Mouse (Mus musculus) mammary gland, adult 2 months (tissue): Measurements from ENCODE around the gene Lsm4. TPM values are rescaled to one million over a fixed set of nuclear protein-coding genes. Genes with fewer than 3 reads are reported as not detected.

Source experiments
- polyA plus RNA-seq: library from polyadenylated mRNA; depleted of rRNA; stranded (reverse); fragments of >200 nt; gene quantifications from 2 replicates; pipeline ENCODE4 v1.2.3, GENCODE M21; 2012; ENCODE audit warnings: low replicate concordance; rRNA removed

The Lsm4 gene
- polyA plus RNA-seq = 62.1 and 102 TPM in 2 replicates

DNA sequence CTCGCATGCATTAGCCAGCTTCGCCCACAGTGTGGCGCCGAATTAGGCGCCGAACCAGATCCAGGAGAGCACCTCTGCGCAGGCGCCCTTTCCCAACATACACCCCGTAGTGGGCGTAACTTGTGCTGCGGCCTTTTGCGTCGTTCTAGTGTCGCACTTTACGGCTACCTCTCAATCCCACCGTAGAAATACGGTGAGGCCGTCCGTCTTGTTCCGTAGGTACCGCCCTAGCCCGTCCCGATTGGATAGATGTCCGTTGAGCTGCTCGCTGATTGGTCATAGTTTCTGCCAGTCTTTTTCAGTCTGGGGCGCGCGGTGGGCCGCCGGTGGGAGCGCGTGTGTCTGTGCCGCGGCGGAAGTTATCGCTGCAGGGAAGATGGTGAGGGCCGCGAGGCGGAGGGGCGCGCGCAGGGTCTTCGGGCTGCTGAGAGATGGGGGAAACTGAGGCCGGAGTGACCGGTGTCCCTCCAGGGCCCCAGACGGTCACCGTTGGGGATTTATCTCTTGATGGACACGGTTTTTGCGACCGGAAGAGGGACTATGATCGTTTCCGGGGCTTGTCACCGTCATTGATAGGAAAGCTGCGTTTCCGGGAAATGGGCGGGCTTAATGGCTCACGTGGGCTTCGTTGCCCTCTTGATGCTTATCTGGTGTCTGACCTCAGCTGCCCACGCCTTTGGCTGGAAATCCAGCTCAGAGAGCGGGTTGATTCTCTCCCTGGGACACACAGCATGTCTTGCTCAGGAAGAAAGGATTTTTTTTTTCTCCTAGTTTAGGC lies at the start of gene Lsm4:
Lsm4 (plus strand) TSS at position 170 of the 778 bp plus-strand sequence.

GRCm38 (mm10) chr8:70632346-70632892 lies 40.6 kb upstream of the Lsm4 start, which contains the start of gene Gdf15:
Gene Gdf15, minus strand, starts transcription at chr8:70632456.

GRCm38 (mm10) chr8:70660273-70660725 lies 12.7 kb upstream of the Lsm4 start, which contains the start of gene Pgpep1:
Gene Pgpep1, minus strand, starts transcription at chr8:70660388.

GRCm38 (mm10) chr8:70698310-70699109 lies 25.5 kb downstream of the Lsm4 start, which contains the start of gene Jund:
Gene Jund, plus strand, starts transcription at chr8:70698949.

DNA sequence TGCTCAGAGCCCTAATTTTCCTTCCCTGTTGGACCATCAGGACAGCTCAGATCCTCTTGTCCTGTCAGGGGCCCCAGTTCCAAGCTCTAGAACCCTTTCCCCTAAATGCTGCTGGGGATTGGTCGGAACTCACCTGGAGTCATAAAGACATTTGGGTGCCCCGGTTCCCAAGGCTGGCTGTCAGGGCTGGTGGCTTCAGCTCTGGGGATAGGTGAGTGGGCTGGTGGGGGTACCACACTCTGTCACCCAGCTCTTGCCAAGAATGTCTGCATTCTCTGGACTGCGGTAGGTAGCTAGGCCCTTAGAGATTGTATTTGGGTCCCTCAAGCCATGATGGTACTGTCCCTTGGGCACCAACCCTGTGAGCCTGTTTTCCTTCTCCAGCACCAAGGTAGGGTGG lies 30.2 kb downstream of the Lsm4 start, which contains the start of gene Iqcn:
Iqcn (plus strand) TSS at position 171 of the 400 bp plus-strand sequence.

GRCm38 (mm10) chr8:70718297-70718696 lies 45.2 kb downstream of the Lsm4 start, which contains the start of gene Gm3336:
Gene Gm3336, plus strand, starts transcription at chr8:70718543.

DNA sequence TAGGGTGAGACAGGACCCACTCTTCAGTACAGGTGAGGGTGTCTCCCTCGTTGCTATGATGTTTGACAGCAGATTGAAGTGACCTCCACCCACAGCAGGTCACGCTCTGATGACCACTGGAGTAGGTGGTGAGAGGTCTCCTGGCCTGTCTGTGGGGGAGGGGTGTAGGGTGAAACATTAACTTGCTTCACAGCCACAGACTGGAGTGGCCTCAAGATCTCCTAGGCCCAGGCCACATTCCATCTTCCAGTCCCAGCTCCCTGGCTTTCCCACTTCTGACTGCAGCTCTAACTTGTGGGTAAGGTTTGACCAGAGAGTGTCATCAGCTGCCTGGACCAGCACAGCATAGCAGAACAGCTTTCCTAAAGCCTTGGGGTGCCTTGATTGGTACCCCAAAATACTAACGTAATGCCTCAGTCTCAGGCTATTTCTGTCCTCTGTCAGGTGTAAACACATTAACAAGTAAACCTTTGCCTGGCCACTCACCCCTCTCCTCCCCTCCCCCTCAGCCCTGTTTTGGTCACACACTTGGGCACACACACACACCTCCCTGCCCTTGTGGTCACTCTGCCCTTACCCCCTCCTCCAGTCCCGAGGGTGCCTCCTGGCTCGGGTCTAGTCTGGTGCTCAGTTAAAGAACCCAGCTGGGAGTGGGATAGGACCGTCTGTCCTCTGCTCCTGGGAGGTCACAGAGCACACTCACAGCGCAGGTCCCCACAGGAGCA lies 50.6 kb downstream of the Lsm4 start, which contains the start of gene Pde4c:
Pde4c (plus strand) TSS at position 235 of the 725 bp plus-strand sequence.

Other genes starting within 250 kb of the Lsm4 start
- 22.9 and 36.9 TPM in 2 replicates for gene Crtc1, start 233.7 kb upstream of the Lsm4 start, polyA plus RNA-seq
- gene Klhl26, start 196.3 kb upstream of the Lsm4 start, polyA plus RNA-seq = 53.4 and 80.6 TPM in 2 replicates
- gene Tmem59l, start 185.9 kb upstream of the Lsm4 start, polyA plus RNA-seq = 0.42 and 0.50 TPM in 2 replicates
- 5.2 and 5.7 TPM in 2 replicates for gene Crlf1, start 180.1 kb upstream of the Lsm4 start, polyA plus RNA-seq
- 240 and 366 TPM in 2 replicates for gene Rex1bd, start 166.5 kb upstream of the Lsm4 start, polyA plus RNA-seq
- gene Uba52, start 162.4 kb upstream of the Lsm4 start, polyA plus RNA-seq = 371 and 768 TPM in 2 replicates
- 331 and 487 TPM in 2 replicates for gene Fkbp8, start 145.5 kb upstream of the Lsm4 start, polyA plus RNA-seq
- 82.7 and 119 TPM in 2 replicates for gene Kxd1, start 145.3 kb upstream of the Lsm4 start, polyA plus RNA-seq
- gene Ell, start 133.8 kb upstream of the Lsm4 start, polyA plus RNA-seq = 29.0 and 40.3 TPM in 2 replicates
- gene Isyna1, start 78.9 kb upstream of the Lsm4 start, polyA plus RNA-seq = 107 and 194 TPM in 2 replicates
- gene Ssbp4, start 64.4 kb upstream of the Lsm4 start, polyA plus RNA-seq = 143 and 413 TPM in 2 replicates
- gene Lrrc25, start 57.1 kb upstream of the Lsm4 start, polyA plus RNA-seq = 23.8 and 34.0 TPM in 2 replicates
- 1.3 and 4.8 TPM in 2 replicates for gene Gdf15, start 40.8 kb upstream of the Lsm4 start, polyA plus RNA-seq
- 36.5 and 50.6 TPM in 2 replicates for gene Pgpep1, start 12.9 kb upstream of the Lsm4 start, polyA plus RNA-seq
- gene Jund, start 25.7 kb downstream of the Lsm4 start, polyA plus RNA-seq = 185 and 938 TPM in 2 replicates
- gene Iqcn, start 30.2 kb downstream of the Lsm4 start, polyA plus RNA-seq = 0.03 and 0.04 TPM in 2 replicates
- gene Gm3336, start 45.3 kb downstream of the Lsm4 start, polyA plus RNA-seq = 0.20 and 0.50 TPM in 2 replicates
- gene Pde4c, start 50.5 kb downstream of the Lsm4 start, polyA plus RNA-seq = 5.5 and 6.5 TPM in 2 replicates
- gene Rab3a, start 81.4 kb downstream of the Lsm4 start, polyA plus RNA-seq = 32.7 and 43.5 TPM in 2 replicates
- 69.3 and 175 TPM in 2 replicates for gene Mpv17l2, start 87.7 kb downstream of the Lsm4 start, polyA plus RNA-seq
- 149 and 256 TPM in 2 replicates for gene Pik3r2, start 103.5 kb downstream of the Lsm4 start, polyA plus RNA-seq
- 90.3 and 270 TPM in 2 replicates for gene Mast3, start 131.8 kb downstream of the Lsm4 start, polyA plus RNA-seq
- 2.4 and 4.3 TPM in 2 replicates for gene Il12rb1, start 135.2 kb downstream of the Lsm4 start, polyA plus RNA-seq
- gene Arrdc2, start 166.5 kb downstream of the Lsm4 start, polyA plus RNA-seq = 47.5 and 97.3 TPM in 2 replicates
- gene Kcnn1, start 190.0 kb downstream of the Lsm4 start, polyA plus RNA-seq = 12.7 and 19.0 TPM in 2 replicates
- gene Ccdc124, start 200.7 kb downstream of the Lsm4 start, polyA plus RNA-seq = 38.1 and 57.1 TPM in 2 replicates
- 118 and 221 TPM in 2 replicates for gene Slc5a5, start 219.5 kb downstream of the Lsm4 start, polyA plus RNA-seq
- 5,038 and 8,367 TPM in 2 replicates for gene Rpl18a, start 224.2 kb downstream of the Lsm4 start, polyA plus RNA-seq
- gene Map1s, start 232.7 kb downstream of the Lsm4 start, polyA plus RNA-seq = 52.8 and 110 TPM in 2 replicates